Mouse (Mus musculus) granulocyte monocyte progenitor cell, adult 5-6 weeks (primary cell): ENCODE measurements around the gene Cnnm2. TPM values are rescaled to one million over a fixed set of nuclear protein-coding genes. Genes with fewer than 3 reads are reported as not detected.

Experiments used
- ATAC-seq: replicated peaks from 2 replicates; pipeline ENCODE4 v1.8.0; 2016; ENCODE audit warnings: mild to moderate bottlenecking, moderate TSS enrichment, inconsistent platforms; ENCODE audit not compliant: poor library complexity, severe bottlenecking
- total RNA-seq, 2 experiments: library from RNA; stranded (forward) in 1 of 2; stranded (reverse) in 1 of 2; fragments of 200-712, 200-1000 nt in 1 of 2; fragments of >200 nt in 1 of 2; fragmentation: Nextera tagmentation in 1 of 2; gene quantifications; 2 replicates each; pipeline ENCODE4 v1.2.3; 2014 to 2017

The Cnnm2 gene
- total RNA-seq, 2 experiments from 2014 or later, result 7.2 to 12.1 TPM

GRCm38 (mm10) chr19:46873924-46874323 is 112.5 kb downstream of the Cnnm2 start:
- no peak for ATAC-seq

GRCm38 (mm10) chr19:46875790-46876189 is 114.4 kb downstream of the Cnnm2 start:
- ATAC-seq, result peak; percentile 73

GRCm38 (mm10) chr19:46877886-46878285 is 116.5 kb downstream of the Cnnm2 start:
- ATAC-seq, result no peak

GRCm38 (mm10) chr19:46878346-46878745 is 117.0 kb downstream of the Cnnm2 start:
- peak; percentile 38 for ATAC-seq

GRCm38 (mm10) chr19:46879876-46880275 is 118.5 kb downstream of the Cnnm2 start:
- no peak for ATAC-seq

GRCm38 (mm10) chr19:46885365-46885764 is 124.0 kb downstream of the Cnnm2 start:
- no peak for ATAC-seq

- no peak for ATAC-seq
These were observed 125.4 kb downstream of the Cnnm2 start for GRCm38 (mm10) chr19:46886826-46887225.

- peak; percentile 72 for ATAC-seq
These were observed 126.6 kb downstream of the Cnnm2 start for GRCm38 (mm10) chr19:46887811-46888527.

- no peak for ATAC-seq
These were observed 128.3 kb downstream of the Cnnm2 start for GRCm38 (mm10) chr19:46889666-46890065.

- ATAC-seq, result no peak
These were observed 129.3 kb downstream of the Cnnm2 start for GRCm38 (mm10) chr19:46890657-46891056.

GRCm38 (mm10) chr19:46892856-46893255 is 131.5 kb downstream of the Cnnm2 start:
- no peak for ATAC-seq

- ATAC-seq, result no peak
These were observed 132.1 kb downstream of the Cnnm2 start for GRCm38 (mm10) chr19:46893484-46893883.

- no peak for ATAC-seq
These were observed 135.7 kb downstream of the Cnnm2 start for GRCm38 (mm10) chr19:46897135-46897534.

GRCm38 (mm10) chr19:46898222-46898621 is 136.8 kb downstream of the Cnnm2 start:
- ATAC-seq, result no peak

GRCm38 (mm10) chr19:46899306-46899705 is 137.9 kb downstream of the Cnnm2 start:
- peak; percentile 86 for ATAC-seq

GRCm38 (mm10) chr19:46899871-46900270 is 138.5 kb downstream of the Cnnm2 start:
- no peak; the same call in 1 of the 2 replicates for ATAC-seq

- no peak for ATAC-seq
These were observed 139.4 kb downstream of the Cnnm2 start for GRCm38 (mm10) chr19:46900786-46901185.

- ATAC-seq, result peak; percentile 84
These were observed 139.9 kb downstream of the Cnnm2 start for GRCm38 (mm10) chr19:46901323-46901722.

GRCm38 (mm10) chr19:46903379-46903778 is 142.0 kb downstream of the Cnnm2 start:
- no peak for ATAC-seq

GRCm38 (mm10) chr19:46904907-46905306 is 143.5 kb downstream of the Cnnm2 start:
- ATAC-seq, result no peak

GRCm38 (mm10) chr19:46905383-46905782 is 144.0 kb downstream of the Cnnm2 start:
- no peak for ATAC-seq

GRCm38 (mm10) chr19:46905971-46906370 is 144.6 kb downstream of the Cnnm2 start:
- no peak for ATAC-seq
